Mouse (Mus musculus): ENCODE data around the gene 4931422A03Rik.

DNA sequence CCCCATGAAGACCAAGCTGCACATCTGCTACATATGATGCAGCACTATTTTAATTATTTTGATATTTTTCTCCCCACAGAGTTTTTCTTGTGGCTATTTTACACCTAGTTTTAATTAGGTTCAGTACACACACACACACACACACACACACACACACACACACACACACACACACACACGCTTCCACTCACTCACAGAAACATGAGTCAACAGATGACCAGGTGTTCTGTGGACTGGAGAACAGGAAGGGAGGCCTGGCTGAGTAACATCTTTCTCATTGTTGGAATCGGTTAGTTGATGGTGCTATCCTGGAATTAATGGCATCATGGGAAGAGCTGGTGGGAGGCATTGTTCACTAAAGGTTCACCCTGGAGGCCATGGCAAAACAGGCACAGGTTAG, 90.5 kb downstream of the 4931422A03Rik start:
- TF ChIP-seq CTCF (IDR thresholded peaks at IDR 0.05; ENCODE audit: low read depth) (no peak), EP300 (optimal IDR thresholded peaks at IDR 0.05) (no peak)
